Mouse (Mus musculus): ENCODE data around the gene Olfr243.
"Not testable (repeated sequence)": the region's sequence is repeated elsewhere in the genome, so short reads cannot be mapped to it uniquely, and the experiment has no call there.

Gene Olfr243

DNA sequence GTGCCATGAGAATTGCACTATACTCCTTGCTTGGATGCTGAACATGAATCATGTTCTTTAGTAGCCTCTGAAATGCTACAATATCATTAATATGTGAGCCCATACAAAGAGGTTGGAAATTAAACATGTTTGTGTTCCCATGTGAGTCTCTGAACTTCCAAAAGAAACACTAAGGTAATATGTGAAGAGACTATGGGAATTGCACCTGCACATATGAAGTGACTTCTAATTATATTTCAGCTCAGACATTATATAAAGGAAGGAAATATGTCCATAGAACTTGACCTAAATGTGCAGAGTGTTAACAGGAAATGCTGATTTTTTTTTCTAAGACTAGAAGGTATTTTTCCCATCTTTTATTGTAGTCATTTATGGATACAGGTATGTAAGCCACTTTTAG, at the start of gene Olfr243:
Olfr243 (plus strand) TSS at position 301 of the 400 bp plus-strand sequence.
- no peak for DNase-seq (ENCODE audit: low spot score in 2 of 2)

DNA sequence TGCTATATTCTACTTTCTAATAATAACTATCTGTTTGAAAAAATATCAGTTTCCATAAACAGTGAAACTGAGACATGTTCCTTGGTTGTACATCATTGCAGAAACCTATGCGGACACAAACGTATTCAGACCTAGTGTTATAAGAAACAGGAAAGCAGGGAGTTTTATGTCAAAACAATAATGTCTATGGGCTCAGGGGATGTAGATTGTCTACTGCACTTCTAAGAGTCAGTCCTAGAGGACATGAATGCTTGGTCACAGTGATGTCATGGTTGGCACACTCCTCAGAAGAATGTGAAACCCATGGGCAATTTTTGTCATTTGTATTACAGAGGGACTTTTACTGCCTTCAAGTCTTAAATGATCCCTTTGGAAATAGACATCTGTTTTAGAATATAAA, 43.4 kb upstream of the Olfr243 start, which contains the start of gene Olfr624:
Olfr624 (minus strand) TSS at position 101 of the 400 bp plus-strand sequence.
- DNase-seq (ENCODE audit: low spot score in 2 of 2), result no peak

DNA sequence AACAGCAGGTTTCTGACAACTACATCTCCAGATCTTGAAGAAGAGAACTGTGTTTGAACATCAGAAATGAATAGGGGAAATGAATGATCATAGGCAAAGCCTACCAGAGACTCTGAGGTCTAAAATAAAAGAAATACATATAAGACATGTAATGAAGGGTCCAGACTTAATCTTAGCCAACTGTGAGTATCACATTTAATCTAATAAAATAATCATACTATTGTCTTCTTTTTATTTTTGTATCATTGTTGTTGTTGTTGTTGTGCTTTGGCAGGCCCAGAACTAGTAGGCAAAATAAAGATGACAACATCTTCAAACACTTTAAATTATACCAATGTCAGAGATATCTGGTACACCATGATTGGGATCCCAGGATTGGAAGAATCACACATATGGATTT, 32.1 kb upstream of the Olfr243 start, which contains the start of gene Olfr625-ps1:
Olfr625-ps1 (plus strand) TSS at position 301 of the 400 bp plus-strand sequence.
- no peak for DNase-seq (ENCODE audit: low spot score in 2 of 2)

DNA sequence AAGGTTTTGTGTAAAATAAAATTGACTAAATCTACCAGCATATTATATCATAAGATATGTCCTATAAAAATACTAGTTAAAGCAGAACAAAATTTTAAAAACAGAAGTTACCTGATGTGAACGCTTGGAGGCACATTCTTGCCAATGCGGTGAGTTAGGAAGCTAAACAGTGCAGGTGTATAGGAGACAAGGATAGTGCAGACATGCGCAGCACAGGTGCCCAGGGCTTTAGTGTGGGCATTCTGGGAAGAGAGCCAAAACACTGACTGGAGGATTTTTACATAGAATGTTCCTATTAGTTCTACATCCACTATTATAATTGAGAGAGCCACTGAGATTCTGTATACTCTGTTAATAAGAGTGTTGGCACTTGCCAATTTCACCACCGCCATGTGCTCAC, 15.0 kb upstream of the Olfr243 start:
- DNase-seq (ENCODE audit: low spot score in 2 of 2), result no peak

DNA sequence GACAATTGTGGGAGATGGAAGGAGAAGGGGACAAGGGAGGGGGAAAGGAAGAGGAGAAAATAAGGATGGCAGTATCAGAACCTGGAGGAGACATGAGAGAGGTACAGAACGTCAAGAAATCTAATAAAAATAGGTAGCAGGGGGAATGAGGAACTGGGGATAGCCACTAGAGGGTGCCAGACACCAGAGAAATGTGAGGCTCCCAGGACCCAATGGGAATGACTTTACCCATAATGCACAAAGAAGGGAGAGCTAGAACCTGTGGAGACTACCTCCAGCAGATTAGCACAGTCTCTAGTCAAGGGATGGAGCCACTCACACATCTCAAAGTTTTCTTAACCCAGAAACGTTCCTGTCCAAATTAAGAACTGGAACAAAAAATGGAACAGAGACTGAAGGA, 2.4 kb upstream of the Olfr243 start:
- DNase-seq (ENCODE audit: low spot score in 2 of 2), result no peak

DNA sequence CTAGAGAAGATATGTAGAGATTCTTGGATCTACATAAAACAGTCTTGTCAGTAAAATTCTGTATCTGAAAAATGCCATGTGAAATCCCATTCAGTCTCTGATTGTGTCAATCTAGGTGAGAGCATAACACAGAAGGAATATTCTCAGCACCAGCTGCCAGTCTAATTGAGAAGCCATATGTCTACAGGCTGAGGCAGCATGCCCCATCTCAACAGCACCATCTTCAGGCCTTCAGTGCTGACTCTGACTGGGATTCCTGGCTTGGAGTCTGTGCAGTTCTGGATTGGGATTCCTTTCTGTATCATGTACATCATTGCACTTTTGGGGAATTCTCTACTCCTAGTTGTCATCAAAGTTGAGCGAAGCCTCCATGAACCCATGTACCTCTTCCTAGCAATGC, 1.9 kb downstream of the Olfr243 start:
- DNase-seq (ENCODE audit: low spot score in 2 of 2), result not testable (repeated sequence)

DNA sequence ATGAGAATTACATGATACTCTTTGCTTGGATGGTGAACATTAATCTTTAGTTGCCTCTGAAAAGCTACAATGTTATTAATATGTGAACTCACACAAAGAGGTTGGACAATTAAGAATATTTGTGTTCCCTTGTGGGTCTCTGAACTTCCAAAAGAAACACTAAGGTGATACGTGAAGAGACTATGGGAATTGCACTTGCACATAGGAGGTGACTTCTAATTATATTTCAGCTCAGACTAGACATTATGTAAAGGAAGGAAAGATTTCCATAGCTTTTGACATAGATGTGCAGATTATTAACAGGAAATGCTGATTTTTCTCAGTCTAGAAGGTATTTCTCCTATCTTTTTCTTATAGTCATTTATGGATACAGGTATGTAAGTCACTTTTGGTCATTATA, 15.6 kb downstream of the Olfr243 start, which contains the start of gene Olfr628:
Olfr628 (plus strand) TSS at position 301 of the 400 bp plus-strand sequence.
- DNase-seq (ENCODE audit: low spot score in 2 of 2), result no peak

DNA sequence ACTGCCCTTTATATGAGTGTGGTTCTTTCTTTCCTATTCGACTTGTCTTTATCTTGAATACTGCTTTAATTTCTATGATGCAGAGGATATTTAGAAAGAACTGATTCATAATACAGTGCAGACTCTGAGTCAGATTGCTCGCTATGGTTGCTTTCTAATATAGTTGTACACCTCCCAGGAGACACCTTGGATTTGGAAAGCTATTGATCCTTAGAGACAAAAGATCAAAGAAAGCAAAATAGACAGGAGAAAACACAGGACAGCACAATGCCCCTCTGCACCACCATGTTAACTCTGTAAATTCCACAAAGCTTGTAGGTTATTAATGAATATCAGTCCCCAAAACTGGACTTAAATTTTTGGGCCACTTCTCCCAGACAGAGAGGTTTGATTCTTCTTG, 30.4 kb downstream of the Olfr243 start, which contains the start of gene Olfr629:
Olfr629 (minus strand) TSS at position 101 of the 400 bp plus-strand sequence.
- DNase-seq (ENCODE audit: low spot score in 2 of 2), result no peak

DNA sequence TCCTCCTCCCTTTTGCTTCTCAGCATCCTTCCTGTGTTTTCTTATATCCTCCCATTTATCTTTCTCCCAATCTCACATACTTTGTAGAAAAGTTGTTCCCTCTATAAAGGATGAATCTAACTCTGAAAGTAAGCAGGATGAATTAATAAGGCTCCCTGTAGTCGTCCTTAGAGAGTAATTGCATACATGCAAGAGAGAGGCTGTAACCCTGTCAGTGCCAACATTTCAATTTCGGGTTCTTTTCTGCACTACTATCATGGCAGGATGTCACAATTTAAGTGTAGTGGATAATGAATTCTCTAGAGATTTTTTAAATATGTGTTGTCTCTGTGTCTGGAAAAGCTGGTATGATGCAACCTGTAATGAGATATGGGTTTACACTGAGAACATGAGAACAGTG, 42.8 kb downstream of the Olfr243 start, which contains the start of gene Olfr630:
Olfr630 (minus strand) TSS at position 101 of the 400 bp plus-strand sequence.
- no peak for DNase-seq (ENCODE audit: low spot score in 2 of 2)

DNA sequence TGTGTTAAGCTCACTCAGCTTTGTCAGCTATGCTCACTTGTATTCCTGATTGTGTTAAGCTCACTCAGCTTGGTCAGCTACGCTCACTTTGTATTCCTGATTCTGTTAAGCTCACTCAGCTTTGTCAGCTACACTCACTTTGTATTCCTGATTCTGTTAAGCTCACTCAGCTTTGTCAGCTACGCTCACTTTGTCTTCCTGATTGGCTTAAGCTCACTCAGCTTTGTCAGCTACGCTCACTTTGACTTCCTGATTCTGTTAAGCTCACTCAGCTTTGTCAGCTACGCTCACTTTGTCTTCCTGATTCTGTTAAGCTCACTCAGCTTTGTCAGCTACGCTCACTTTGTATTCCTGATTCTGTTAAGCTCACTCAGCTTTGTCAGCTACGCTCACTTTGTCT, 47.7 kb downstream of the Olfr243 start:
- not testable (repeated sequence) for DNase-seq (ENCODE audit: low spot score in 2 of 2)

DNA sequence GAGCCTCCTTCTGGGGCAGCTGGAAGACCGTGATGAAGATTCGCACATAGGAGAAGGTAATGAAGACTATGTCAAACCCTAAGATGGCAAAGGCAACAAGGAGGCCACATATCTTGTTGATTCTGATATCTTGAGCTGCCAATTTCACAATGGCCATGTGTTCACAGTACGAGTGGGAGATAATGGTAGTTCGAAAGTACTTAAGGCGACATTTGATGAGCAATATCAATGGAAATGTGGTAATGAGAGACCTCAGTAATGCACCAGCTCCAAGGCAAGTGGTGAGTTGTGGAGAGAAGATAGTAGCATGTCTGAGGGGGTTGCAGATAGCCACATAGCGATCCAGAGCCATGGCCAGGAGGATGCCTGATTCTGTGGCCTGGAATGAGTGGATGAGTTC, 53.2 kb downstream of the Olfr243 start:
- DNase-seq (ENCODE audit: low spot score in 2 of 2), result not testable (repeated sequence)
